8 mouse cellular contexts compared by ENCODE assay signal in genomic region chr9:13828087-13828441, GRCm38 (mm10). TPM values are rescaled to one million over a fixed set of nuclear protein-coding genes. Genes with fewer than 3 reads are reported as not detected.
A peak's percentile ranks its signal among the peaks of the same experiment; 100 is the strongest.
DNase-seq lines count a peak whose midpoint lies in the region; ATAC-seq lines count a peak whose summit lies in the region.

No protein-coding gene starts in this region.

- peak overlapping the region; percentile 82 for H3K4me2 ChIP-seq in kidney, embryonic 16.5 days (replicated peaks; ENCODE audit: low read depth, low read length)
- H3K4me2 ChIP-seq in forebrain, embryonic 15.5 days (replicated peaks) = peak overlapping the region; percentile 82
- H3K4me2 ChIP-seq in liver, embryonic 16.5 days (ENCODE audit: low read depth, low read length) = peak overlapping the region; percentile 81

- DNase-seq in kidney, postnatal 10 days = no peak
- DNase-seq in thymus, postnatal 36 days = no peak
- no peak for DNase-seq in testis, postnatal 14 days (ENCODE audit: low spot score)
- DNase-seq in yolk sac, embryonic 10.5 days (ENCODE audit: low spot score) = no peak

- peak overlapping the region; percentile 85 for H3K4me3 ChIP-seq in kidney, embryonic 16.5 days (ENCODE audit: low read length)
- peak overlapping the region; percentile 61 for H3K4me3 ChIP-seq in forebrain, embryonic 15.5 days
- peak overlapping the region; percentile 71 for H3K4me3 ChIP-seq in liver, embryonic 16.5 days (ENCODE audit: low read depth, low read length)

- H3K27ac ChIP-seq in kidney, embryonic 16.5 days (ENCODE audit: low read length) = peak overlapping the region; percentile 98
- H3K27ac ChIP-seq in forebrain, embryonic 15.5 days (replicated peaks) = peak overlapping the region; percentile 99
- peak overlapping the region; percentile 94 for H3K27ac ChIP-seq in liver, embryonic 16.5 days (ENCODE audit: low read length)

- peaks cover 15% of the 10 kb centered on the region for H3K36me3 ChIP-seq in kidney, embryonic 16.5 days (ENCODE audit: insufficient read depth, low read length)
- peaks cover 26% of the 10 kb centered on the region for H3K36me3 ChIP-seq in forebrain, embryonic 15.5 days
- H3K36me3 ChIP-seq in liver, embryonic 16.5 days (ENCODE audit: control insufficient read depth, insufficient read depth) = peaks cover 17% of the 10 kb centered on the region

- no peaks in the 10 kb centered on the region for H3K27me3 ChIP-seq in kidney, embryonic 16.5 days (ENCODE audit: insufficient read depth, low read length)
- no peaks in the 10 kb centered on the region for H3K27me3 ChIP-seq in forebrain, embryonic 15.5 days
- no peaks in the 10 kb centered on the region for H3K27me3 ChIP-seq in liver, embryonic 16.5 days (ENCODE audit: control insufficient read depth, insufficient read depth, low read depth, low read length)

- H3K9me3 ChIP-seq in kidney, embryonic 16.5 days (ENCODE audit: low read length) = no peaks in the 10 kb centered on the region
- no peaks in the 10 kb centered on the region for H3K9me3 ChIP-seq in forebrain, embryonic 15.5 days
- no peaks in the 10 kb centered on the region for H3K9me3 ChIP-seq in liver, embryonic 16.5 days (replicated peaks; ENCODE audit: control insufficient read depth, low read length)

- WGBS in kidney, embryonic 16.5 days = under 1% methylated on average over 23 of the region's 23 CpGs
- 0% methylated on average over 23 of the region's 23 CpGs for WGBS in forebrain, embryonic 15.5 days
- 0% methylated on average over 23 of the region's 23 CpGs for WGBS in liver, embryonic 16.5 days (ENCODE audit: insufficient replicate concordance)

- ATAC-seq in kidney, embryonic 16.5 days (ENCODE audit: low FRiP score, low TSS enrichment) = peak; percentile 44
- ATAC-seq in activated CD4-positive, CD25-positive, alpha-beta regulatory T cell, adult 4 months = peak; percentile 0
- ATAC-seq in forebrain, embryonic 15.5 days (replicated peaks) = peak; percentile 33; the same call in 1 of the 2 replicates
- peak; percentile 17 for ATAC-seq in liver, embryonic 16.5 days (ENCODE audit: low read depth)

- peaks cover 26% of the 10 kb centered on the region for H3K4me1 ChIP-seq in kidney, embryonic 16.5 days (ENCODE audit: insufficient read depth, low read length)
- peaks cover 37% of the 10 kb centered on the region for H3K4me1 ChIP-seq in forebrain, embryonic 15.5 days
- peaks cover 15% of the 10 kb centered on the region for H3K4me1 ChIP-seq in liver, embryonic 16.5 days (ENCODE audit: control insufficient read depth, low read depth, low read length)

- peak overlapping the region; percentile 95 for H3K9ac ChIP-seq in kidney, embryonic 16.5 days (replicated peaks; ENCODE audit: low read length)
- peak overlapping the region; percentile 98 for H3K9ac ChIP-seq in forebrain, embryonic 15.5 days (replicated peaks)
- peak overlapping the region; percentile 96 for H3K9ac ChIP-seq in liver, embryonic 16.5 days (ENCODE audit: low read depth, low read length)

RNA-seq across cellular contexts. Expression of gene Fam76b, which starts 0.5 kb away (rescaled TPM):
- 19.0 and 22.0 TPM in 2 replicates for polyA plus RNA-seq in kidney, embryonic 16.5 days (2015; fragmentation: Nextera tagmentation; extraction: Ambion mirVana)
- 10 to 100 TPM; 13.8 to 17.3 TPM for polyA plus RNA-seq in activated CD4-positive, CD25-positive, alpha-beta regulatory T cell, adult 4 months (2017; shearing (Covaris generic))
- 28.7 and 29.4 TPM in 2 replicates for polyA plus RNA-seq in forebrain, embryonic 15.5 days (2015; fragmentation: Nextera tagmentation; extraction: Ambion mirVana)
- polyA plus RNA-seq in liver, embryonic 16.5 days (2015; fragmentation: Nextera tagmentation; extraction: Ambion mirVana) = 6.6 and 8.5 TPM in 2 replicates

RNA-seq across cellular contexts. Expression of gene Cep57, which starts 1.2 kb away (rescaled TPM):
- 52.2 and 55.3 TPM in 2 replicates for polyA plus RNA-seq in kidney, embryonic 16.5 days (2015; fragmentation: Nextera tagmentation; extraction: Ambion mirVana)
- 10 to 100 TPM; 46.8 to 49.3 TPM for polyA plus RNA-seq in activated CD4-positive, CD25-positive, alpha-beta regulatory T cell, adult 4 months (2017; shearing (Covaris generic))
- 47.4 and 48.6 TPM in 2 replicates for polyA plus RNA-seq in forebrain, embryonic 15.5 days (2015; fragmentation: Nextera tagmentation; extraction: Ambion mirVana)
- polyA plus RNA-seq in liver, embryonic 16.5 days (2015; fragmentation: Nextera tagmentation; extraction: Ambion mirVana) = 26.8 and 28.0 TPM in 2 replicates
